In genomic region chr4:155993606-155994005, GRCm38 (mm10) we compare ENCODE assay signal across 9 mouse cellular contexts. TPM values are rescaled to one million over a fixed set of nuclear protein-coding genes. Genes with fewer than 3 reads are reported as not detected.
A peak's percentile ranks its signal among the peaks of the same experiment; 100 is the strongest.
DNase-seq lines count a peak whose midpoint lies in the region; ATAC-seq and TF ChIP-seq lines count a peak whose summit lies in the region.
"Had no signal": no experiment of that assay in that cellular context is flagged by ENCODE, and none has a peak within 500 bp of the region (broad histone marks: within the 10 kb centered on the region; RNA-seq: fewer than 3 reads in every experiment).

No protein-coding gene starts in this region.

- WGBS in kidney, postnatal 0 days: 5% methylated on average over 15 of the region's 15 CpGs
- WGBS in embryonic facial prominence, embryonic 11.5 days: 6% methylated on average over 15 of the region's 15 CpGs
- WGBS in intestine, embryonic 15.5 days: 4% methylated on average over 15 of the region's 15 CpGs

- H3K27ac ChIP-seq in kidney, postnatal 0 days: peak overlapping the region; percentile 96
- H3K27ac ChIP-seq in embryonic facial prominence, embryonic 11.5 days (replicated peaks; ENCODE audit: low read depth, low read length): peak overlapping the region; percentile 80
- H3K27ac ChIP-seq in intestine, embryonic 15.5 days: peak overlapping the region; percentile 94

- TF ChIP-seq CTCF in kidney, postnatal 0 days (IDR thresholded peaks at IDR 0.05; ENCODE audit: low read depth): no peak

- peak overlapping the region; percentile 72 for H3K9ac ChIP-seq in kidney, postnatal 0 days (ENCODE audit: low read depth, low read length)
- H3K9ac ChIP-seq in embryonic facial prominence, embryonic 11.5 days (replicated peaks; ENCODE audit: low read length): peak overlapping the region; percentile 88
- H3K9ac ChIP-seq in intestine, embryonic 15.5 days: peak overlapping the region; percentile 89

- peak overlapping the region; percentile 85 for H3K4me3 ChIP-seq in kidney, postnatal 0 days (replicated peaks; ENCODE audit: low read depth, low read length)
- peak overlapping the region; percentile 74 for H3K4me3 ChIP-seq in embryonic facial prominence, embryonic 11.5 days (ENCODE audit: low read depth, low read length)
- H3K4me3 ChIP-seq in intestine, embryonic 15.5 days (replicated peaks): peak overlapping the region; percentile 94
- peak overlapping the region; percentile 97 for H3K4me3 ChIP-seq in myocyte

- peaks cover 12% of the 10 kb centered on the region; the same call in 1 of the 2 replicates for H3K36me3 ChIP-seq in kidney, postnatal 0 days (ENCODE audit: insufficient read depth, low read length)
- H3K36me3 ChIP-seq in embryonic facial prominence, embryonic 11.5 days (replicated peaks; ENCODE audit: control insufficient read depth, insufficient read depth, low read depth, low read length): no peaks in the 10 kb centered on the region; the same call in 1 of the 2 replicates
- peaks cover 14% of the 10 kb centered on the region for H3K36me3 ChIP-seq in intestine, embryonic 15.5 days
- peaks cover 6% of the 10 kb centered on the region for H3K36me3 ChIP-seq in myocyte (ENCODE audit: control insufficient read depth, insufficient read depth)

- DNase-seq in kidney, postnatal 0 days (ENCODE audit: low spot score): no peak
- no peak for DNase-seq in kidney, postnatal 10 days
- no peak for DNase-seq in embryonic facial prominence, embryonic 11.5 days (ENCODE audit: low spot score)
- DNase-seq in gastrocnemius, adult 8-10 months (ENCODE audit: low spot score in 2 of 2): no peak
- DNase-seq in layer of hippocampus, adult 9-10 months (ENCODE audit: low spot score): no peak

- peak overlapping the region; percentile 60 for H3K4me2 ChIP-seq in kidney, postnatal 0 days (ENCODE audit: low read length)
- H3K4me2 ChIP-seq in embryonic facial prominence, embryonic 11.5 days (ENCODE audit: low read depth, low read length): peak overlapping the region; percentile 43
- peak overlapping the region; percentile 60 for H3K4me2 ChIP-seq in intestine, embryonic 15.5 days (replicated peaks)
- peak overlapping the region; percentile 96 for H3K4me2 ChIP-seq in myocyte (ENCODE audit: low read depth)

- H3K27me3 ChIP-seq in kidney, postnatal 0 days (ENCODE audit: insufficient read depth, low read length): no peaks in the 10 kb centered on the region
- H3K27me3 ChIP-seq in embryonic facial prominence, embryonic 11.5 days (ENCODE audit: control insufficient read depth, insufficient read depth, low read length): no peaks in the 10 kb centered on the region
- H3K27me3 ChIP-seq in intestine, embryonic 15.5 days (replicated peaks): no peaks in the 10 kb centered on the region
- no peaks in the 10 kb centered on the region for H3K27me3 ChIP-seq in myocyte (ENCODE audit: control insufficient read depth, insufficient read depth, insufficient read length)

- H3K9me3 ChIP-seq in kidney, postnatal 0 days (replicated peaks; ENCODE audit: low read length): no peaks in the 10 kb centered on the region
- H3K9me3 ChIP-seq in embryonic facial prominence, embryonic 11.5 days (replicated peaks; ENCODE audit: control insufficient read depth, low read length): no peaks in the 10 kb centered on the region
- no peaks in the 10 kb centered on the region for H3K9me3 ChIP-seq in intestine, embryonic 15.5 days

- peaks cover 47% of the 10 kb centered on the region for H3K79me2 ChIP-seq in myocyte (ENCODE audit: control insufficient read depth, insufficient read depth)

- peak overlapping the region; percentile 93 for H3ac ChIP-seq in myocyte (ENCODE audit: control insufficient read depth, insufficient read length)

- peaks cover 13% of the 10 kb centered on the region for H3K4me1 ChIP-seq in kidney, postnatal 0 days (replicated peaks; ENCODE audit: insufficient read depth, low read length)
- H3K4me1 ChIP-seq in embryonic facial prominence, embryonic 11.5 days (ENCODE audit: control insufficient read depth, insufficient read depth, low read length): no peaks in the 10 kb centered on the region
- H3K4me1 ChIP-seq in intestine, embryonic 15.5 days (replicated peaks): peaks cover 20% of the 10 kb centered on the region

- no peak for ATAC-seq in kidney, postnatal 0 days (replicated peaks; ENCODE audit: low FRiP score, low read depth)
- no peak for ATAC-seq in embryonic facial prominence, embryonic 11.5 days (replicated peaks; ENCODE audit: insufficient number of reproducible peaks, low FRiP score, low TSS enrichment, low read depth)
- no peak for ATAC-seq in intestine, embryonic 15.5 days
- ATAC-seq in megakaryocyte progenitor cell, adult 5-6 weeks (replicated peaks; ENCODE audit: poor library complexity): no peak

- no peak for TF ChIP-seq POLR2A in myocyte (IDR thresholded peaks at IDR 0.05; ENCODE audit: insufficient read length, low read depth)

TF ChIP-seq in myocyte, 11 proteins besides CTCF, POLR2A, EP300 and RAD21:
- TF ChIP-seq MYOG (IDR thresholded peaks at IDR 0.05; ENCODE audit: control insufficient read depth in 1 of 3, insufficient read depth in 1 of 3, insufficient read length in 2 of 3, low read depth in 2 of 3) (no peak), POLR2AphosphoS2 (IDR thresholded peaks at IDR 0.05; ENCODE audit: insufficient read length, low read depth) (no peak), CEBPB (IDR thresholded peaks at IDR 0.05; ENCODE audit: insufficient read depth, poor library complexity, severe bottlenecking) (no peak), MAX (IDR thresholded peaks at IDR 0.05; ENCODE audit: low read depth) (no peak), MYOD1 (IDR thresholded peaks at IDR 0.05; ENCODE audit: control insufficient read depth in 1 of 3, insufficient read length in 2 of 3, low read depth in 2 of 3) (no peak), TCF3 (IDR thresholded peaks at IDR 0.05; ENCODE audit: insufficient read length, low read depth) (no peak), REST (IDR thresholded peaks at IDR 0.05; ENCODE audit: insufficient read depth, insufficient read length) (no peak), SRF (IDR thresholded peaks at IDR 0.05; ENCODE audit: control insufficient read depth, insufficient read length, low read depth) (no peak), USF1 (IDR thresholded peaks at IDR 0.05; ENCODE audit: low read depth) (no peak), TCF12 (IDR thresholded peaks at IDR 0.05; ENCODE audit: insufficient read depth, poor library complexity, severe bottlenecking) (no peak), E2F4 (IDR thresholded peaks at IDR 0.05; ENCODE audit: insufficient read depth) (no peak)

RNA-seq across cellular contexts. Expression of gene Sdf4, which starts 0.9 kb away (rescaled TPM):
- polyA plus RNA-seq in kidney, postnatal 0 days (2015; fragmentation: Nextera tagmentation; extraction: Ambion mirVana): 178 and 183 TPM in 2 replicates
- 137 and 150 TPM in 2 replicates for polyA plus RNA-seq in embryonic facial prominence, embryonic 11.5 days (2014; fragmentation: Nextera tagmentation; extraction: Ambion mirVana)
- 154 and 166 TPM in 2 replicates for polyA plus RNA-seq in intestine, embryonic 15.5 days (2015; fragmentation: Nextera tagmentation; extraction: Ambion mirVana)
- 137 TPM for polyA plus RNA-seq in myocyte (2012; fragmentation: generic; extraction: Trizol)
- total RNA-seq in megakaryocyte progenitor cell, adult 5-6 weeks (2015): 52.6 and 54.4 TPM in 2 replicates
- total RNA-seq in megakaryocyte progenitor cell, adult 5-6 weeks (2017): 188 and 205 TPM in 2 replicates
- total RNA-seq in gastrocnemius, adult 8-10 months (2022): 10 to 100 TPM; 68.8 to 85.8 (median 77.5) TPM

RNA-seq across cellular contexts. Expression of gene B3galt6, which starts 1.2 kb away (rescaled TPM):
- polyA plus RNA-seq in kidney, postnatal 0 days (2015; fragmentation: Nextera tagmentation; extraction: Ambion mirVana): 14.3 and 14.5 TPM in 2 replicates
- polyA plus RNA-seq in embryonic facial prominence, embryonic 11.5 days (2014; fragmentation: Nextera tagmentation; extraction: Ambion mirVana): 17.8 and 18.9 TPM in 2 replicates
- polyA plus RNA-seq in intestine, embryonic 15.5 days (2015; fragmentation: Nextera tagmentation; extraction: Ambion mirVana): 13.4 and 14.0 TPM in 2 replicates
- 5.4 TPM for polyA plus RNA-seq in myocyte (2012; fragmentation: generic; extraction: Trizol)
- total RNA-seq in megakaryocyte progenitor cell, adult 5-6 weeks (2015): 10.5 and 10.6 TPM in 2 replicates
- total RNA-seq in megakaryocyte progenitor cell, adult 5-6 weeks (2017): 11.4 and 12.9 TPM in 2 replicates
- 1 to 10 TPM in 3 of 4 experiments, under 1 TPM in 1; 0.94 to 1.8 (median 1.6) TPM for total RNA-seq in gastrocnemius, adult 8-10 months (2022)

RNA-seq across cellular contexts. Expression of gene Tnfrsf4, which starts 20.0 kb away (rescaled TPM):
- 0.70 and 0.88 TPM in 2 replicates for polyA plus RNA-seq in kidney, postnatal 0 days (2015; fragmentation: Nextera tagmentation; extraction: Ambion mirVana)
- 0.21 and 0.34 TPM in 2 replicates for polyA plus RNA-seq in embryonic facial prominence, embryonic 11.5 days (2014; fragmentation: Nextera tagmentation; extraction: Ambion mirVana)
- 0.49 and 0.52 TPM in 2 replicates for polyA plus RNA-seq in intestine, embryonic 15.5 days (2015; fragmentation: Nextera tagmentation; extraction: Ambion mirVana)
- polyA plus RNA-seq in myocyte (2012; fragmentation: generic; extraction: Trizol): 0.64 TPM
- 1.6 and 2.0 TPM in 2 replicates for total RNA-seq in megakaryocyte progenitor cell, adult 5-6 weeks (2015)
- total RNA-seq in megakaryocyte progenitor cell, adult 5-6 weeks (2017): 0.37 and 0.57 TPM in 2 replicates
- total RNA-seq in gastrocnemius, adult 8-10 months (2022): 1 to 10 TPM in 3 of 4 experiments, under 1 TPM in 1; 0.65 to 1.9 (median 1.4) TPM

RNA-seq across cellular contexts. Expression of gene C1qtnf12, which starts 31.5 kb away (rescaled TPM):
- 113 and 116 TPM in 2 replicates for polyA plus RNA-seq in kidney, postnatal 0 days (2015; fragmentation: Nextera tagmentation; extraction: Ambion mirVana)
- 21.2 and 26.8 TPM in 2 replicates for polyA plus RNA-seq in embryonic facial prominence, embryonic 11.5 days (2014; fragmentation: Nextera tagmentation; extraction: Ambion mirVana)
- 60.1 and 60.2 TPM in 2 replicates for polyA plus RNA-seq in intestine, embryonic 15.5 days (2015; fragmentation: Nextera tagmentation; extraction: Ambion mirVana)
- polyA plus RNA-seq in myocyte (2012; fragmentation: generic; extraction: Trizol): 2.1 TPM
- 105 and 126 TPM in 2 replicates for total RNA-seq in megakaryocyte progenitor cell, adult 5-6 weeks (2015)
- 30.6 and 39.6 TPM in 2 replicates for total RNA-seq in megakaryocyte progenitor cell, adult 5-6 weeks (2017)
- 10 to 100 TPM; 14.6 to 22.4 (median 20.8) TPM for total RNA-seq in gastrocnemius, adult 8-10 months (2022)

RNA-seq across cellular contexts. Expression of gene Tnfrsf18, which starts 32.4 kb away (rescaled TPM):
- 1.3 TPM in 2 replicates for polyA plus RNA-seq in kidney, postnatal 0 days (2015; fragmentation: Nextera tagmentation; extraction: Ambion mirVana)
- polyA plus RNA-seq in embryonic facial prominence, embryonic 11.5 days (2014; fragmentation: Nextera tagmentation; extraction: Ambion mirVana): 0.38 and 0.55 TPM in 2 replicates
- 1.1 and 1.6 TPM in 2 replicates for polyA plus RNA-seq in intestine, embryonic 15.5 days (2015; fragmentation: Nextera tagmentation; extraction: Ambion mirVana)
- 0.40 TPM for polyA plus RNA-seq in myocyte (2012; fragmentation: generic; extraction: Trizol)
- total RNA-seq in megakaryocyte progenitor cell, adult 5-6 weeks (2015): 0.76 and 4.5 TPM in 2 replicates
- total RNA-seq in megakaryocyte progenitor cell, adult 5-6 weeks (2017): 1.9 and 2.0 TPM in 2 replicates
- total RNA-seq in gastrocnemius, adult 8-10 months (2022): not detected
- total RNA-seq: layer of hippocampus, postnatal 14 days had no signal

Comparison
In these comparisons a context has a peak if more than half of its experiments do, and no peak if none do; other contexts are left out.
1. H3K4me2 ChIP-seq: peak in every context shown above with its lines; median percentile 96 in myocyte; 60 in kidney, postnatal 0 days; 60 in intestine, embryonic 15.5 days; 43 in embryonic facial prominence, embryonic 11.5 days.